Mouse (Mus musculus) c-Kit-positive CD71-positive TER-119-positive erythroid progenitor cells, embryonic 14.5 days (primary cell): ENCODE measurements around the gene Ehmt2.
"Not testable (repeated sequence)": the region's sequence is repeated elsewhere in the genome, so short reads cannot be mapped to it uniquely, and the experiment has no call there.

Experiments
- DNase-seq: peaks from one replicate; pipeline ENCODE4 v3.0.0-alpha.2; 2013; ENCODE audit warnings: low spot score

Ehmt2 gene

GRCm38 (mm10) chr17:34953258-34953657 lies 55.0 kb downstream of the Ehmt2 start:
- no peak for DNase-seq

GRCm38 (mm10) chr17:34953904-34954303 lies 55.6 kb downstream of the Ehmt2 start:
- no peak for DNase-seq

- DNase-seq = no peak
Observed at GRCm38 (mm10) chr17:34954831-34955230, 56.6 kb downstream of the Ehmt2 start.

- DNase-seq = peak; percentile 16
Observed at GRCm38 (mm10) chr17:34955884-34956283, 57.6 kb downstream of the Ehmt2 start.

GRCm38 (mm10) chr17:34956340-34956739 lies 58.1 kb downstream of the Ehmt2 start:
- peak; percentile 49 for DNase-seq

GRCm38 (mm10) chr17:34957291-34957690 lies 59.0 kb downstream of the Ehmt2 start:
- DNase-seq = not testable (repeated sequence)

GRCm38 (mm10) chr17:34957966-34958365 lies 59.7 kb downstream of the Ehmt2 start:
- DNase-seq = not testable (repeated sequence)

- not testable (repeated sequence) for DNase-seq
Observed at GRCm38 (mm10) chr17:34958734-34959129, 60.5 kb downstream of the Ehmt2 start.

GRCm38 (mm10) chr17:34959130-34959778 lies 61.0 kb downstream of the Ehmt2 start, which contains the start of gene Hspa1b:
TSS of gene Hspa1b (minus strand) at chr17:34959238.
- DNase-seq = peak; percentile 53

- no peak for DNase-seq
Observed at GRCm38 (mm10) chr17:34959881-34960515, 61.7 kb downstream of the Ehmt2 start.

GRCm38 (mm10) chr17:34960702-34961493 lies 62.6 kb downstream of the Ehmt2 start:
- no peak for DNase-seq

- no peak for DNase-seq
Observed at GRCm38 (mm10) chr17:34962125-34962524, 63.9 kb downstream of the Ehmt2 start.

- no peak for DNase-seq
Observed at GRCm38 (mm10) chr17:34962841-34963240, 64.6 kb downstream of the Ehmt2 start.
